Mouse (Mus musculus): Measurements from ENCODE around the gene Mark3.

- TF ChIP-seq CTCF (conservative IDR thresholded peaks at IDR 0.05; ENCODE audit: insufficient read depth, insufficient read length, low read depth, low read length) (no peak), POLR2A (IDR thresholded peaks at IDR 0.05; ENCODE audit: low read depth, low read length) (no peak)
Observed at GRCm38 (mm10) chr12:111682003-111682402, 107.7 kb downstream of the Mark3 start.
